Mouse (Mus musculus): Measurements from ENCODE around the gene Gm49510.

- no peak for TF ChIP-seq POLR2A (IDR thresholded peaks at IDR 0.05; ENCODE audit: borderline replicate concordance, low read depth, low read length)
- no peak for TF ChIP-seq CTCF (IDR thresholded peaks at IDR 0.05; ENCODE audit: low read depth, low read length)
Observed at GRCm38 (mm10) chr15:78957021-78957420, 57.6 kb downstream of the Gm49510 start.

All from bone marrow macrophage, adult 2 months (primary cell).